Mouse (Mus musculus): Measurements from ENCODE around the gene St5.

GRCm38 (mm10) chr7:109659278-109659677, 44.1 kb downstream of the St5 start:
- TF ChIP-seq CTCF (IDR thresholded peaks at IDR 0.05; ENCODE audit: control insufficient read depth, insufficient read depth, low read length) (no peak), POLR2A (IDR thresholded peaks at IDR 0.05; ENCODE audit: borderline replicate concordance, control insufficient read depth, low read depth, low read length) (no peak)

Data from bone marrow, adult 2 months (tissue).